Mouse (Mus musculus): Measurements from ENCODE around the gene Olfr1270.
"Not testable (repeated sequence)": the region's sequence is repeated elsewhere in the genome, so short reads cannot be mapped to it uniquely, and the experiment has no call there.

Gene Olfr1270

DNA sequence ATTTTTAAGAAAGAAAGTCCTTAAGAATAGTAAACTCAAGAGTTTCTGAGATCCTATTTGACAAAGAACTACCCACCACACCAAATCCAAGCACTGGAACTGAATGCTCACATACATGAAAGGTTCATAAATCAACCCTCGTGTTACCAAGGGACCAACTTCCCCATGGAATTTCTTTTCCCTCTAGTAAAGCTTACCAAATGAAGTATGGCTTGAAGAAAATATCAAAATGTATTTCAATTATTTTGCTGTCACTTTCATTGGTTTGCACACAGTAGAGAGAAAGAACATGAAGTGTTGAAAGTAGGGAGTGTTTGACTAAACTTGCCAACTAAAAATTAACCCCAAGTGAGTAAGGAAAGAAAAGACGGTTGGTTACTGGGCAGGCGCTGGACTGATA lies at the start of gene Olfr1270:
Gene Olfr1270 (minus strand): TSS at position 101 of the 400 bp plus-strand sequence.
- no peak for DNase-seq

- DNase-seq, result not testable (repeated sequence)
Measured at GRCm38 (mm10) chr2:90199606-90200005, 46.7 kb upstream of the Olfr1270 start.

DNA sequence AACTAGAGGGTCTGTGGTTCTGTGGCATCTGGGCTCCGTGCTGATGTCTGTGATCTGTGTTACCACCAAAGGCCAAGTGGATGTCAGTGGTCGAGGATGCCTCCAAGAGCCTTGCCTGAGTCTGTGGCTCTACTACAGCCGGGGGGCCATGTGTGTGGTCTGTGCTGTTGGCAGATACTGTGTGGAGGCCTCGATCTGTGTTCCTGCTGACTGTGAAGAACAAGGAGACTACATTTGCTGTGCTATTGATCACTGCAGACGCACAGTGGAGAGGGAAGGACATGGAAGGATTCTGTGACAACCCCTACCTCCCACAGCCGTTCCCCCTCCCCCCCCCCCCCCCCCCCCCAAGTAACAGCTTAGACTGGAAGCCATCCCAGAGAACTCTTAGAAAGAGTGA lies 42.4 kb upstream of the Olfr1270 start:
- DNase-seq, result not testable (repeated sequence)

- not testable (repeated sequence) for DNase-seq
Measured at GRCm38 (mm10) chr2:90194750-90195149, 41.9 kb upstream of the Olfr1270 start.

- DNase-seq, result not testable (repeated sequence)
Measured at GRCm38 (mm10) chr2:90187082-90187481, 34.2 kb upstream of the Olfr1270 start.

GRCm38 (mm10) chr2:90186082-90186481 lies 33.2 kb upstream of the Olfr1270 start:
- DNase-seq, result not testable (repeated sequence)

- no peak for DNase-seq
Measured at GRCm38 (mm10) chr2:90153916-90154315, 1.0 kb upstream of the Olfr1270 start.

DNA sequence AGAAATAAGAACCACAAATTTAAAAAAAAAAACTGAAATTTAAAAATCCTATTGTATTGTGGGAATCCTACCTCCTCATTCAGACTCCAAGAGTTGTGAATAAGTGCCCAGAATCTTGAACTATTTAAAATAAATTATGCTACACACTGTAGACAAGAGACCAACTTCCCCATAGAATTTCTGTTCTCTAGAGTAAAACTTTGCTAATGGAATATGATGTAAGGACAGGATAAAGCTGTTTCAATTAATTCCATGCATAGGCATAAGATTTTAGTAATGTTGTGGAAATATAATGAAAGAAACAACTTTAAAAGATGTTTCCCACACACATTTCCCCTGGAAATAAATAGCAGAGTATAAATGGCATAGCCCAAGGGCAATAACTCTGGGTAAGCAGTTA lies 10.7 kb downstream of the Olfr1270 start, which contains the start of gene Olfr32:
Gene Olfr32 (minus strand): TSS at position 101 of the 400 bp plus-strand sequence.
- no peak for DNase-seq

DNA sequence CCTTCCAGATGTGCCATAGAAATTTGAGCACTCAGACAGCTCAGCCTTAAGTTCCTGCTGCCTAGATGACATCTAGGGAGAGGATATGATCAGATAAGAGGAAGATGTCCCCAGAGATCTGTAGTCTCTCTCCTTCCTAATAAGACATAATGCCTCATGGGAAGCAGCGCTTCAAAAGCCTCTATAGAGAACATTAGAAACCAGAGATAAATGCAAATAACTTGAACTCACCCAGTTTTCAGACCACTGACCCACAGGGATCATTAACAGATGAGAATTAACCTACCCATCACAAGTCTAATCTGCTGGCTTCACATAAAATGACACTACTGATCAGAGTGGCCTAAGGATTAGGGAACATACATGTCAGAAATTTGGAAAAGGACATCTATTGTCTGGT lies 31.6 kb downstream of the Olfr1270 start, which contains the start of gene Olfr1269:
Gene Olfr1269 (minus strand): TSS at position 101 of the 400 bp plus-strand sequence.
- DNase-seq, result no peak
